Mouse (Mus musculus): ENCODE results near the gene Zbtb49.

Gene Zbtb49

GRCm38 (mm10) chr5:38220328-38220912 is at the start of gene Zbtb49, which contains the start of gene Lyar:
Gene Zbtb49 (minus strand): TSS chr5:38220457.
Gene Lyar (plus strand): TSS chr5:38220470.
- peak; percentile 96 for DNase-seq (ENCODE audit: low read depth)

- DNase-seq (ENCODE audit: low read depth): peak; percentile 88
These were observed 39.9 kb upstream of the Zbtb49 start, which contains the start of gene Tmem128 for GRCm38 (mm10) chr5:38260107-38260682. Gene Tmem128 (plus strand): TSS chr5:38260185.

GRCm38 (mm10) chr5:38259455-38260106 is 39.3 kb upstream of the Zbtb49 start:
- peak; percentile 34 for DNase-seq (ENCODE audit: low read depth)

- DNase-seq (ENCODE audit: low read depth): no peak
These were observed 38.5 kb upstream of the Zbtb49 start for GRCm38 (mm10) chr5:38258773-38259146.

GRCm38 (mm10) chr5:38258034-38258772 is 37.9 kb upstream of the Zbtb49 start:
- no peak for DNase-seq (ENCODE audit: low read depth)

- DNase-seq (ENCODE audit: low read depth): no peak
These were observed 36.3 kb upstream of the Zbtb49 start for GRCm38 (mm10) chr5:38256551-38256950.

GRCm38 (mm10) chr5:38255644-38256043 is 35.4 kb upstream of the Zbtb49 start:
- no peak for DNase-seq (ENCODE audit: low read depth)

GRCm38 (mm10) chr5:38255195-38255594 is 34.9 kb upstream of the Zbtb49 start:
- DNase-seq (ENCODE audit: low read depth): peak; percentile 66

- DNase-seq (ENCODE audit: low read depth): no peak
These were observed 21.7 kb upstream of the Zbtb49 start for GRCm38 (mm10) chr5:38241966-38242365.

GRCm38 (mm10) chr5:38241473-38241834 is 21.2 kb upstream of the Zbtb49 start:
- DNase-seq (ENCODE audit: low read depth): no peak

- no peak for DNase-seq (ENCODE audit: low read depth)
These were observed 20.6 kb upstream of the Zbtb49 start for GRCm38 (mm10) chr5:38240727-38241472.

- peak; percentile 31 for DNase-seq (ENCODE audit: low read depth)
These were observed 16.4 kb upstream of the Zbtb49 start for GRCm38 (mm10) chr5:38236627-38237026.

GRCm38 (mm10) chr5:38235422-38235821 is 15.2 kb upstream of the Zbtb49 start:
- DNase-seq (ENCODE audit: low read depth): peak; percentile 68

GRCm38 (mm10) chr5:38219771-38220307 is 418 bp downstream of the Zbtb49 start:
- no peak for DNase-seq (ENCODE audit: low read depth)

- no peak for DNase-seq (ENCODE audit: low read depth)
These were observed 7.2 kb downstream of the Zbtb49 start for GRCm38 (mm10) chr5:38213009-38213408.

- DNase-seq (ENCODE audit: low read depth): no peak
These were observed 8.6 kb downstream of the Zbtb49 start for GRCm38 (mm10) chr5:38211691-38212090.

- DNase-seq (ENCODE audit: low read depth): no peak
These were observed 11.3 kb downstream of the Zbtb49 start for GRCm38 (mm10) chr5:38208985-38209384.

- no peak for DNase-seq (ENCODE audit: low read depth)
These were observed 14.9 kb downstream of the Zbtb49 start for GRCm38 (mm10) chr5:38205303-38205726.

- no peak for DNase-seq (ENCODE audit: low read depth)
These were observed 20.6 kb downstream of the Zbtb49 start for GRCm38 (mm10) chr5:38199686-38200085.

GRCm38 (mm10) chr5:38197482-38197823 is 22.8 kb downstream of the Zbtb49 start:
- DNase-seq (ENCODE audit: low read depth): peak; percentile 80

GRCm38 (mm10) chr5:38196821-38197481 is 23.3 kb downstream of the Zbtb49 start:
- DNase-seq (ENCODE audit: low read depth): no peak
